Mouse (Mus musculus): ENCODE data around the gene Prrc2b. TPM values are rescaled to one million over a fixed set of nuclear protein-coding genes. Genes with fewer than 3 reads are reported as not detected.

Gene Prrc2b
- polyA plus RNA-seq, 1 experiment: 42.7 TPM

DNA sequence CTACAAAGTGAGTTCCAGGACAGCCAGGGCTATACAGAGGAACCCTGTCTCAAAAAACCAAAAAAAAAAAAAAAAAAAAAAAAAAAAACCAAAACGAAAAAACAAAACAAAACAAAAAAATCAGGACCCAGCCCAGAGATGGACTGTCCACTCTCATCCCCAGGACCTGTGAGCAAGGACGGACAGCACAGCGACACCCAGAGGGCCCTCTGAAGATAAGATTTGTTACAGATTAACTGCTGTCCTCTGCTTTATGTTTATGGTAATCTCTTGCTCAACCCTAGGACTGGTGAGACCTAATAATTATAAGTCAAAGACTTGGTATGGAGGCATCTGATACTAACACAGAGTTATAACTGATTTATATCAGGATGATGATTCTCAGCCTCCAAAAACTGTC is 124.9 kb downstream of the Prrc2b start:
- no peak for DNase-seq (ENCODE audit: low read depth)

DNA sequence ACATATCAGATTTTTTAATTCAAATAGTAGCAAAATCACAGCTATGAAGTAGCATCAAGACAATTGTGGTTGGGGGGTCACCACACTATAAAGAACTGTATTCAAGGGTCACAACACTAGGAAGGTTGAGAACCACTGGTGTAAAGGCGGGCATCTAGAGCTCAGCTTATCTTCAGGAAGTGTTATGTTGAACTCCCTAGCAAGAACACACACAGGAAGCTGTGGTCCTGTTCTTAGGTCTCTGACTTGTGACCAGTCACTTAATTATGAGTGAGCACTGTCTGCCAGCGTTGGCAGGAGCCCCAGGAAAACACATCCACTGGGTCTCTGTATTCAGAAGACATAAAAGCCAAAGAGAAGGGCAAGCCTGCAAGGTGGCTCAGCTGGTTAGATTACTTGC is 131.4 kb downstream of the Prrc2b start:
- no peak for DNase-seq (ENCODE audit: low read depth)

DNA sequence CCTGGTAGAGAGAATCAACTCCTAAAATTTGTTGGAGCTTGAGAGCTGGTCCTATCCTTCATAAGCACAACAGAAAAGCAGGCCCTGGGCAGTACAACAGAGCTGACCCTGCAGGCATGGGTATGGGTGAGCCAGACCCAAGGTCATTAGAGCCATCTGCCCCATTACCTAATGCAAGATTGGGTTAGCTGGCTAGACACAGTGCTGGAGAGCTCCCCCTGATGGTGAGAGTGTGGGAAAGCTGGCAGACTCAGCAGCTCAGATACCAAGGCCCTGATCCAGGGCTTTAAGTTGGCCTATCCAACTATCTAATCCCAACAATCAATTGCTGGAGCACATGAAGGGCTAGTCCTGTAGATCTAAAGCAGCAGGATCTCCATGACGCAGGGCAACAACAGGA is 131.8 kb downstream of the Prrc2b start:
- no peak for DNase-seq (ENCODE audit: low read depth)

DNA sequence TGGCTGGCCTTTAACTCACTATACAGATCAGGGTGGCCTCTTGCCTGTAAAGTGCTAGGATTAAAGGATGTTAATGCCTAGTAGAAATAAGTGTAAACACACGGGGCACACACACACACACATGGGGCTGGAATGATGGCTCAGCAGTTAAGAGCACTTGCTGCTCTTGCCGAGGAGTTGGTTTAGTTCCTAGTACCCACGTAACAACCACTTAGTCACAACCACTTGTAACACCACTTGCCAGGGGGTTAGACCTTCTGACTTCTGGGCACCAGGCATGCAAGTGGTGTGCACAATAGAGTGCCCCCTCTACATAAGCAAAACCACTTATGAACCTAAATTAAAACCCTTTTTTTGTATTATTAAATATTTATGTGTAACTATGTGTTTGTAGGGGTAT is 133.1 kb downstream of the Prrc2b start:
- no peak for DNase-seq (ENCODE audit: low read depth)

Other genes starting within 250 kb of the Prrc2b start
- 3.6 and 4.0 TPM in 2 replicates for gene Aif1l, start 200.9 kb upstream of the Prrc2b start, polyA plus RNA-seq (2012; rRNA removed)
- 26.8 and 30.6 TPM in 2 replicates for gene Nup214, start 176.6 kb upstream of the Prrc2b start, polyA plus RNA-seq (2012; rRNA removed)
- 1.2 and 2.5 TPM in 2 replicates for gene Fam78a, start 66.2 kb upstream of the Prrc2b start, polyA plus RNA-seq (2012; rRNA removed)
- 3.3 and 4.7 TPM in 2 replicates for gene Plpp7, start 55.6 kb upstream of the Prrc2b start, polyA plus RNA-seq (2012; rRNA removed)
- 27.7 and 29.2 TPM in 2 replicates for gene Pomt1, start 85.5 kb downstream of the Prrc2b start, polyA plus RNA-seq (2012; rRNA removed)
- 118 and 134 TPM in 2 replicates for gene Uck1, start 109.1 kb downstream of the Prrc2b start, polyA plus RNA-seq (2012; rRNA removed)
- 43.1 and 46.2 TPM in 2 replicates for gene Golga2, start 136.3 kb downstream of the Prrc2b start, polyA plus RNA-seq (2012; rRNA removed)
- gene Swi5, start 137.0 kb downstream of the Prrc2b start, polyA plus RNA-seq (2012; rRNA removed): 293 and 333 TPM in 2 replicates
- gene Ciz1, start 201.2 kb downstream of the Prrc2b start, polyA plus RNA-seq (2012; rRNA removed): 150 and 154 TPM in 2 replicates
- 19.7 and 25.0 TPM in 2 replicates for gene Dnm1, start 202.3 kb downstream of the Prrc2b start, polyA plus RNA-seq (2012; rRNA removed)
- 470 and 500 TPM in 2 replicates for gene 1110008P14Rik, start 230.9 kb downstream of the Prrc2b start, polyA plus RNA-seq (2012; rRNA removed)
- 3,887 and 6,444 TPM in 2 replicates for gene Lcn2, start 237.2 kb downstream of the Prrc2b start, polyA plus RNA-seq (2012; rRNA removed)
- gene Ptges2, start 244.8 kb downstream of the Prrc2b start, polyA plus RNA-seq (2012; rRNA removed): 50.0 and 51.6 TPM in 2 replicates